Mouse (Mus musculus): Measurements from ENCODE around the gene Ghrl.
"Not testable (repeated sequence)": the region's sequence is repeated elsewhere in the genome, so short reads cannot be mapped to it uniquely, and the experiment has no call there.

The Ghrl gene

GRCm38 (mm10) chr6:113696582-113697221 is 23.0 kb downstream of the Ghrl start, which contains the start of gene Tatdn2:
Gene Tatdn2, plus strand, starts transcription at chr6:113697050.
- peak; percentile 96 for DNase-seq (ENCODE audit: low spot score)

GRCm38 (mm10) chr6:113695766-113696355 is 23.8 kb downstream of the Ghrl start:
- no peak for DNase-seq (ENCODE audit: low spot score)

- DNase-seq (ENCODE audit: low spot score) = no peak
Observed at GRCm38 (mm10) chr6:113695203-113695602, 24.5 kb downstream of the Ghrl start.

GRCm38 (mm10) chr6:113693377-113693776 is 26.3 kb downstream of the Ghrl start:
- no peak for DNase-seq (ENCODE audit: low spot score)

GRCm38 (mm10) chr6:113692661-113693133 is 27.0 kb downstream of the Ghrl start:
- DNase-seq (ENCODE audit: low spot score) = no peak

GRCm38 (mm10) chr6:113691084-113691462 is 28.6 kb downstream of the Ghrl start:
- no peak for DNase-seq (ENCODE audit: low spot score)

GRCm38 (mm10) chr6:113690400-113691083 is 29.1 kb downstream of the Ghrl start:
- no peak for DNase-seq (ENCODE audit: low spot score)

GRCm38 (mm10) chr6:113690008-113690399 is 29.7 kb downstream of the Ghrl start:
- DNase-seq (ENCODE audit: low spot score) = no peak

GRCm38 (mm10) chr6:113686551-113687125 is 33.0 kb downstream of the Ghrl start:
- no peak for DNase-seq (ENCODE audit: low spot score)

GRCm38 (mm10) chr6:113683081-113683825 is 36.4 kb downstream of the Ghrl start:
- DNase-seq (ENCODE audit: low spot score) = no peak

GRCm38 (mm10) chr6:113681271-113681670 is 38.4 kb downstream of the Ghrl start:
- peak; percentile 91 for DNase-seq (ENCODE audit: low spot score)

- DNase-seq (ENCODE audit: low spot score) = no peak
Observed at GRCm38 (mm10) chr6:113679993-113680566, 39.6 kb downstream of the Ghrl start.

- DNase-seq (ENCODE audit: low spot score) = no peak
Observed at GRCm38 (mm10) chr6:113678246-113679012, 41.3 kb downstream of the Ghrl start.

- peak; percentile 63 for DNase-seq (ENCODE audit: low spot score)
Observed at GRCm38 (mm10) chr6:113677070-113677734, 42.5 kb downstream of the Ghrl start.

- no peak for DNase-seq (ENCODE audit: low spot score)
Observed at GRCm38 (mm10) chr6:113675991-113676390, 43.7 kb downstream of the Ghrl start.

GRCm38 (mm10) chr6:113675234-113675633 is 44.4 kb downstream of the Ghrl start:
- DNase-seq (ENCODE audit: low spot score) = no peak

- no peak for DNase-seq (ENCODE audit: low spot score)
Observed at GRCm38 (mm10) chr6:113672989-113673388, 46.7 kb downstream of the Ghrl start.

- not testable (repeated sequence) for DNase-seq (ENCODE audit: low spot score)
Observed at GRCm38 (mm10) chr6:113672029-113672428, 47.7 kb downstream of the Ghrl start.

- DNase-seq (ENCODE audit: low spot score) = no peak
Observed at GRCm38 (mm10) chr6:113669821-113670220, 49.9 kb downstream of the Ghrl start.

Measured in layer of hippocampus, adult 11-12 months (tissue).